Mouse (Mus musculus): ENCODE results near the gene Hoxc9.

The Hoxc9 gene

GRCm38 (mm10) chr15:102978615-102979515 lies 2.6 kb downstream of the Hoxc9 start:
- no peak for DNase-seq

DNA sequence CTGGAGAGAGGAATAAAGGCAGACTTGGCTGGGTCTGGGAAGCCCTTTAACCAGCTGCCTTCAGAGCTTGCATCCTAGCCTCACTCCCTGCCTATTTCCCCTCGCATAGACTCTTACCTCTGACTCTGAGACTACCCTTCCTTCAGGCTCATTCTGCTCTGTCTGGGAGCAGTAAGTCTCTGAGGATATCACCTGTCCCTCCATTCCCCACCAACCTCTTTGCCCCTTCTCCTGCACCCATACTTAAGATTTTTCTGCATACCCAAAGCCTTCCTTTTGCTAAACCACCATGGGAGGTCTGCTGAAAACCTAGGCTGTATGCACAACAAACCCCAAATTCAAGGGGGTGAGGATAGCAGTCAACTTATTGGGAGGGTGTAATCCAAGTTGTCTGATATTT lies 3.7 kb downstream of the Hoxc9 start:
- DNase-seq = no peak

DNA sequence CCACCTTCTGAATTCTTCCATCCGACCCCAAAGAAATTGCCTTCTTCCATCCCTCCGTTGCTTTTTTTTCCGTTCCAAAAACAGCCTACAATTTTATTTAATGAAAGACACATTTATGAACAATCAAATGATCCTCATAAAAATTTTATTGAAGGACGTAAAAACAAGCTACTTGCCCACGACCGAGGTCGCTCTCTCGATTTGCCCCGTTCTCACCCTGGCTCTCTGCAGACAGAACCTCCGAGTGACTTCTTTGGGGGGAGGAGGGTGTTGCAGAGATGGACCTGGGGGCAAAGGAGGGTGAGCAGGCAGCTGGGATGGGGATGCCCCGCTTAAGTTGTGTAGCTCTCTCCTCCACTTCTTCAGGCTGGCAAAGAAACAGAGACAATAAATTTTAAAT lies 4.1 kb downstream of the Hoxc9 start:
- no peak for DNase-seq

DNA sequence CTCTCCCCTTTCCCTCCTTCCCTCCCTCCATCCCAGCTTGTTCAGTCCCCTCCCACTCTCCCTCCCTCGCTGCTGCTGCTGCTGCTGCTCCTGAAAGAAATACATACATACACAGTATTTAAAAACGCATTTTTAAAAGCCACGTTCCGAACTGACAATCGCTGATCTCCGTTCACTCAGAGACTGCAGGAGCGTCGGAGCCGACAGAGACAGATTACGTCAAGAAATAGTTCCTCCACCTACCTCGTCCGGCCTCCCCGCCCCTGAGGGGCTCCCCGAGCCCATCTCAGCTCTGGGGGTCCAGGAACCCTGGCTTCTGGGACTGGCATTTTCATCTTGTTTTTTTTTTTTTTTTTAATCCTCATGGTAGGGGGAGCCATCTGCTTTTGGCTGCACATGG lies 4.7 kb downstream of the Hoxc9 start:
- DNase-seq = no peak

DNA sequence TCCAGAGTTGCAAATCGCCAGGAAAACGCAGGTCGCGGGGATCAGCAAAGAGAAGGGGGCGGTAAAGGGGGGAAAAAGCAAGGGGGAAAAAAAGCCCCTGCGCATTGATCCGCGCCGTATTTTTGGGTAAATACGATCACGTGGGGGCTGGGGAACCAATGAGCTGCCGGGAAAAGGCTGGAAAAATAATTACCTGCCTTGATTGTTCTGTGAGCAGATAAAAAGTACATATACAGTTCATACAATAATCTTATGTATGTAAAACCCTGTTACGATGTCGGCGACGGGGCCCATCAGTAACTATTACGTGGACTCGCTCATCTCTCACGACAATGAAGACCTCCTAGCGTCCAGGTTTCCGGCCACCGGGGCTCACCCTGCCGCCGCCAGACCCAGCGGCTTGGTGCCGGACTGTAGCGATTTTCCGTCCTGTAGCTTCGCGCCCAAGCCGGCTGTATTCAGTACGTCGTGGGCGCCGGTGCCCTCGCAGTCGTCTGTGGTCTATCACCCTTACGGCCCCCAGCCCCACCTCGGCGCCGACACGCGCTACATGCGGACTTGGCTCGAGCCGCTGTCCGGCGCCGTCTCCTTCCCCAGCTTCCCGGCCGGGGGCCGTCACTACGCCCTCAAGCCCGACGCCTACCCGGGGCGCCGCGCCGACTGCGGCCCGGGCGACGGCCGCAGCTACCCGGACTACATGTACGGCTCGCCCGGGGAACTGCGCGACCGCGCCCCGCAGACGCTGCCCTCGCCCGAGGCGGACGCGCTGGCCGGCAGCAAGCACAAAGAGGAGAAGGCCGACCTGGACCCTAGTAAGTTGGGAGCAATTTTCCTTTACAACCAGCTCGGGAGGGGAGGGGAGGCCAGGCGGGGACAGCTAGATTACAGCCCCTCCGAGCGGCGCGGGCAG lies 5.4 kb downstream of the Hoxc9 start:
- DNase-seq = no peak

GRCm38 (mm10) chr15:102983716-102984115 lies 7.5 kb downstream of the Hoxc9 start:
- no peak for DNase-seq

- DNase-seq = no peak
Measured at GRCm38 (mm10) chr15:102984521-102984920, 8.3 kb downstream of the Hoxc9 start.

DNA sequence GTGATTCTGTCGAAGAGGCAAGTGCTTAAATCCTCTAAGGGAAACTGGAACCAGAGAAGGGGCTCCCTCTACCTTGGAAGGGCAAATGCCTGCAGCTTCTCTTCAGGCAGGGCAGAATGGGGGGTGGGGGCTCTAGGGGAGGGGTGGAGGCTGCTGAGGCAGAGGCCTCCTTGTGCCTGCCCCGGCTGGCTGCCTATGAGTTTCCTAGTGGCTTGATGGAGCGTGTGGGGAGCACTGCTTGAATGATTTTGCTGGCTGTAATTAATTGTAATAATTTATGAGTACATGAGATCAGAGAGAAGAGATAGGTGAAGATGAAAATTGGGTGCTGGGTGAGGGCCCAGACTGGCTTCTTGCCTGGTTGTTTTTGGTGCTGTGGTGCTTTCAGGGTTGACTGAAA lies 8.7 kb downstream of the Hoxc9 start:
- DNase-seq = no peak

DNA sequence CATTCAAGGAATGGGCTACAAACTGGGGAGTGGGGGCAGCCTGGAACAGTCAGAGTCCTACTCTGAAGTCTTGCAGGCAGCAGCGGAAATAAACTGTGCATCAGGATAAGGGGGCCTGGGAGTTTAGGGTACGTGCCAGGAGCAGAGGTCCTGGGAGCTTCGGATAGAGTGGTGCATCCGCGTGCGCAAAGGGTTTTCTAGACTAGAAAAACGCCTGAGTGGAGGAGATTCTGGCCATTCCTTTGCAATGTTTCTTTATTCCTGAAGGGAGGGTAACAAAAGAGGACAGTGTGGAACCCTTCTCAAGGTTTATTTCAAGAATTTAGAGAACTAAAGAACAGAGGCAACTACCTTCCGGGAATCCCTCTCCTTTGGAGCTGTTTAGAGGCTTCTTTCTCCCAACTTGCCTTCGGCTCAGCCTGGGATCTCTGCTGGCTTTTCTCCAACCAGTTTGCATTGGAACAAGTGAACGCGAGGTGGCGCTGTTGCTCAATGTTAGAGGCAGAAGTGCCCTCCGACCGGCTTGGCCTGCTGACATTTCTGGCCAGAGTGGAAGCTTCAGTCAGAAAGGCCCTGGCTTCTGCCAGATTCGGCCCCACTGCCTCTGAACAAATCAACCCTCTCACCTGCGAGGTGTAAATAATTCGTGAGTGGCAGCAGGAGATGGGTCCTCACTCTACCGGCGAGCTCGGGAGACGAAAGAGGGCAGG lies 11.0 kb downstream of the Hoxc9 start:
- DNase-seq = peak; percentile 88 to 92

DNA sequence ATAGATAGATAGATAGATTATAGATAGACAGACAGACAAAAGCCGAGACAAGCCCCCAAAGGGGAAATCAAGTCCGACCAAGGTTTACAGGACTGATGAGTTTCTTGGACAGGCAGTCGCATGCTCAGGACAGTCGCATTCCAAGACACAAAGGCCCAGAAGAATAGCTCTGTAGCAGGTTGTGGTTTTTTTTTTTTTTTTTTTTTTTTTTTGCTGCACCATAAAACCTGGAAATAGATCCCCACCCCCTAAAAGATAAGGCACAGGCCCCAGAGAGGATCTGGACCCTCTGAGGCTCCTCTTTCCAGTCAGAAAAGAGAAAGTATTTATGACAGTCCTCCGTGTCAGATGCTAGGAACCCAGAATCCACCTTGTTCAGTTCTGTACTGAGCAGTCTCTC lies 11.8 kb downstream of the Hoxc9 start:
- no peak for DNase-seq

- no peak for DNase-seq
Measured at GRCm38 (mm10) chr15:102990461-102991397, 14.5 kb downstream of the Hoxc9 start, which contains the start of gene Hoxc8. Gene Hoxc8 (plus strand): TSS chr15:102990607.

DNA sequence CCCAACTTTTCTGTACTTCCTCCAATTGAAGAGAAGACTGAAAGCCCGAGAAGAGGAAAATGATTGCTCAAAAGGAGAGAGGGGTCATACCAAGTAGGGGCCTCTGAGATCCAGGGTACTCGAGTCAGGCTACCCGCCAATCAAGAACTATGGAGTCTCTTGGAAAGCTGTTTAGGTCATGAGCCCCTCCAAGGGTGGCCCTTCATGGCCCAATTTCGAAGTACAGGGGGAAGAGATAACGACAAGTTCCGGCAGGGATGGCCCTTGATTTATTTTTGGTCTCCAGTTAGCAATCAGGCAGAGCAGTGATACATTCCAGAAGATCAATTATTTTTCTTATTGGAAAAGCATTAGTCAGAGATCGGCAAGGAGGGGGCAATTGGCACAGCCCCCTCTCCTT lies 15.5 kb downstream of the Hoxc9 start:
- DNase-seq = no peak

GRCm38 (mm10) chr15:102992206-102992605 lies 16.0 kb downstream of the Hoxc9 start:
- DNase-seq = no peak

- no peak for DNase-seq
Measured at GRCm38 (mm10) chr15:102992863-102993262, 16.6 kb downstream of the Hoxc9 start.

DNA sequence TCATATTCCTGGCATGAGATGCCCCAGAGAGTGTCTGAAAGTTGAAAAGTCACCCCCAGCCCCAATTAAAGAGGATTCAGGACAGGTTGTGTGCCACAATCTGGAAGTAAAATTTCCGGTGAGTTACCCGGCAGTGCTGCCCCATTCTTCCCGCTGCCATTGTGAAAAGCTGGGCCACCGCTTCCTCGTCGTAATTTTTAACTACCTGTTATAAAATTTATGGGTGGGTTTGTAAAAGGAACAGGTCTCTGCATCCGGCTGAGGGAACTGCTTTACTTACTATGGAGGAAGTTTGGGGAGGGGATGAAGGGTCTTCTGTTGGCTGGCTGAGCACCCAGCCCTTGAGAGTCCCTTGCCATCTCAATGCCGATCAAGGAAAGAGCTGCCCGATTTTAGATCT lies 20.3 kb downstream of the Hoxc9 start:
- no peak for DNase-seq

- DNase-seq = no peak
Measured at GRCm38 (mm10) chr15:102997431-102997830, 21.2 kb downstream of the Hoxc9 start.

GRCm38 (mm10) chr15:102997939-102998355 lies 21.7 kb downstream of the Hoxc9 start, which contains the start of gene Hoxc6:
Gene Hoxc6 (plus strand): TSS chr15:102998257.
- no peak for DNase-seq

GRCm38 (mm10) chr15:102998608-102999182 lies 22.5 kb downstream of the Hoxc9 start:
- no peak for DNase-seq

GRCm38 (mm10) chr15:102999183-102999831 lies 23.1 kb downstream of the Hoxc9 start:
- DNase-seq = peak; percentile 25 to 35

DNA sequence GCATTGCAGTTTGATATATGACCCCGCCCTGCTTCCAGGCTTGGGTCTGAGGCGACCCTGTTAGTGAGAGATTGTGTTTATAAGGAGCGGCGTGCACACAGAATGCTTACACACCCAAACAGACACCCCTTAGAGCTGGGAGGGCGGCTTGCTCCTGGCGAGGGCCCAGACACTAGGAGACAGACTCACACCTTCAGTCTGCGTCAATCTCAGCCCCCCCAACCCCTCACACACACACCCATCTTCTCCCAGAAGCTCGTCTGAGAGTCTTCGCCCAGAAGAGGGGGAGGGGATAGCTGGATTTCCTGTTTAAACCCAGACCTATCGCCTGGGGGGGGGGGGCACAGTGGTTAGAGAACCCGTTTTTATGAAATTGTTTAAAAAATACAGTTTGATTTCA lies 23.7 kb downstream of the Hoxc9 start:
- no peak for DNase-seq

- DNase-seq = no peak
Measured at GRCm38 (mm10) chr15:103000501-103000901, 24.3 kb downstream of the Hoxc9 start.

Measured in cerebellum, adult 18-20 months (tissue).